8 mouse cellular contexts compared by ENCODE assay signal in genomic region chr1:59763781-59764251, GRCm38 (mm10). TPM values are rescaled to one million over a fixed set of nuclear protein-coding genes. Genes with fewer than 3 reads are reported as not detected.
DNase-seq lines count a peak whose midpoint lies in the region; ATAC-seq and TF ChIP-seq lines count a peak whose summit lies in the region.

No protein-coding gene starts in this region.

- peak overlapping the region; percentile 84 for H3K27ac ChIP-seq in brown adipose tissue, adult 24 weeks (replicated peaks; ENCODE audit: low read depth, low read length)
- peak overlapping the region; percentile 100 for H3K27ac ChIP-seq in hindbrain, embryonic 12.5 days
- H3K27ac ChIP-seq in midbrain, embryonic 11.5 days (ENCODE audit: low read depth, low read length) = peak overlapping the region; percentile 97
- peak overlapping the region; percentile 99 for H3K27ac ChIP-seq in stomach, postnatal 0 days (replicated peaks)

- 0 out of 2 replicates have a peak, but pooled peaks cover 2% of the 10 kb centered on the region for H3K4me1 ChIP-seq in brown adipose tissue, adult 24 weeks (ENCODE audit: control insufficient read depth, insufficient read depth, insufficient read length, low read length)
- H3K4me1 ChIP-seq in hindbrain, embryonic 12.5 days = peaks cover 15% of the 10 kb centered on the region
- peaks cover 13% of the 10 kb centered on the region for H3K4me1 ChIP-seq in midbrain, embryonic 11.5 days (ENCODE audit: control insufficient read depth, insufficient read depth, low read length)
- H3K4me1 ChIP-seq in stomach, postnatal 0 days (replicated peaks; ENCODE audit: control insufficient read depth, insufficient read depth) = no peaks in the 10 kb centered on the region

- intact Hi-C loops in left cerebral cortex, postnatal 4 days (cut with DNase I) = no loop called here

- no peaks in the 10 kb centered on the region for H3K36me3 ChIP-seq in hindbrain, embryonic 12.5 days
- H3K36me3 ChIP-seq in midbrain, embryonic 11.5 days (ENCODE audit: control insufficient read depth, insufficient read depth, low read length) = no peaks in the 10 kb centered on the region
- no peaks in the 10 kb centered on the region for H3K36me3 ChIP-seq in stomach, postnatal 0 days (ENCODE audit: control insufficient read depth, insufficient read depth, low read length)

- ATAC-seq in hindbrain, embryonic 12.5 days (ENCODE audit: low FRiP score) = peak; percentile 73
- ATAC-seq in midbrain, embryonic 11.5 days (ENCODE audit: low FRiP score) = peak; percentile 73
- ATAC-seq in stomach, postnatal 0 days (ENCODE audit: low FRiP score, low TSS enrichment) = peak; percentile 62

- peak overlapping the region; percentile 77 for H3K4me2 ChIP-seq in hindbrain, embryonic 12.5 days (replicated peaks)
- peak overlapping the region; percentile 73 for H3K4me2 ChIP-seq in midbrain, embryonic 11.5 days
- peak overlapping the region; percentile 79 for H3K4me2 ChIP-seq in stomach, postnatal 0 days (replicated peaks; ENCODE audit: low read depth)

- no peaks in the 10 kb centered on the region for H3K27me3 ChIP-seq in hindbrain, embryonic 12.5 days
- no peaks in the 10 kb centered on the region for H3K27me3 ChIP-seq in midbrain, embryonic 11.5 days (ENCODE audit: control insufficient read depth, insufficient read depth, low read length)
- H3K27me3 ChIP-seq in stomach, postnatal 0 days (ENCODE audit: control insufficient read depth, insufficient read depth, low read length) = no peaks in the 10 kb centered on the region

- TF ChIP-seq CTCF in stomach, postnatal 0 days (IDR thresholded peaks at IDR 0.05; ENCODE audit: low read depth) = no peak

- under 1% methylated on average over 49 of the region's 55 CpGs for WGBS in hindbrain, embryonic 12.5 days
- 0% methylated on average over 54 of the region's 55 CpGs for WGBS in midbrain, embryonic 11.5 days
- under 1% methylated on average over 51 of the region's 55 CpGs for WGBS in stomach, postnatal 0 days

- H3K4me3 ChIP-seq in brown adipose tissue, adult 24 weeks (ENCODE audit: insufficient read depth, low read depth, low read length) = peak overlapping the region; percentile 82
- peak overlapping the region; percentile 94 for H3K4me3 ChIP-seq in hindbrain, embryonic 12.5 days
- H3K4me3 ChIP-seq in midbrain, embryonic 11.5 days (ENCODE audit: low read depth, low read length) = peak overlapping the region; percentile 86
- peak overlapping the region; percentile 91 for H3K4me3 ChIP-seq in stomach, postnatal 0 days (ENCODE audit: low read depth, low read length)

- peak overlapping the region; percentile 90 for H3K9ac ChIP-seq in hindbrain, embryonic 12.5 days
- peak overlapping the region; percentile 91 for H3K9ac ChIP-seq in midbrain, embryonic 11.5 days (ENCODE audit: low read length)
- peak overlapping the region; percentile 94 for H3K9ac ChIP-seq in stomach, postnatal 0 days (ENCODE audit: low read length)

- peak; percentile 9 for DNase-seq in left cerebral cortex, adult 11 months (ENCODE audit: low spot score)
- DNase-seq in left cerebral cortex, postnatal 4 days = no peak
- DNase-seq in forelimb bud, embryonic 11.5 days (ENCODE audit: low read depth, low spot score) = peak; percentile 51
- peak; percentile 13 to 45 for DNase-seq in left cerebral cortex, adult 8-10 months (ENCODE audit: low spot score in 2 of 2)
- peak; percentile 96 for DNase-seq in midbrain, embryonic 11.5 days (ENCODE audit: low spot score, missing footprints)
- peak; percentile 64 for DNase-seq in stomach, postnatal 0 days (ENCODE audit: low spot score)

- H3K9me3 ChIP-seq in hindbrain, embryonic 12.5 days (replicated peaks) = no peaks in the 10 kb centered on the region
- H3K9me3 ChIP-seq in midbrain, embryonic 11.5 days (ENCODE audit: control insufficient read depth, low read length) = no peaks in the 10 kb centered on the region
- no peaks in the 10 kb centered on the region for H3K9me3 ChIP-seq in stomach, postnatal 0 days (ENCODE audit: control insufficient read depth, low read length)

- no peak for TF ChIP-seq EP300 in stomach, postnatal 0 days (optimal IDR thresholded peaks at IDR 0.05)

RNA-seq across cellular contexts. Expression of gene Bmpr2, which starts 0.6 kb away (rescaled TPM):
- 100 to 1,000 TPM in 1 of 2 experiments, 10 to 100 TPM in 1; 99.7 to 104 TPM for total RNA-seq in left cerebral cortex, postnatal 4 days (2021)
- 14.6 and 18.7 TPM in 2 replicates for polyA plus RNA-seq in brown adipose tissue, adult 24 weeks (2012; ENCODE audit: insufficient read depth, insufficient read length, missing spikeins)
- polyA plus RNA-seq in hindbrain, embryonic 12.5 days (2016; fragmentation: Nextera tagmentation; extraction: Ambion mirVana) = 12.5 and 13.7 TPM in 2 replicates
- total RNA-seq in left cerebral cortex, adult 8-10 months (2022) = 10 to 100 TPM; 82.8 to 99.5 (median 90.6) TPM
- 11.2 and 12.5 TPM in 2 replicates for polyA plus RNA-seq in midbrain, embryonic 11.5 days (2014; fragmentation: Nextera tagmentation; extraction: Ambion mirVana)
- 5.2 and 5.6 TPM in 2 replicates for polyA plus RNA-seq in stomach, postnatal 0 days (2015; fragmentation: Nextera tagmentation; extraction: Ambion mirVana)
